Mouse (Mus musculus) T-helper 1 cell (primary cell): ENCODE results near the gene Jmjd1c.

Experiments
- in situ Hi-C: fragments of 300-600 bp; cut with MboI, MseI; formaldehyde crosslinking; loops from one replicate; pipeline ENCODE4 v1.15.1; 2025; ENCODE audit warnings: high pct_unique_total_duplicates

The Jmjd1c gene

GRCm38 (mm10) chr10:67187001-67187453 is 91.1 kb downstream of the Jmjd1c start:
- in situ Hi-C loops = no loop called here

DNA sequence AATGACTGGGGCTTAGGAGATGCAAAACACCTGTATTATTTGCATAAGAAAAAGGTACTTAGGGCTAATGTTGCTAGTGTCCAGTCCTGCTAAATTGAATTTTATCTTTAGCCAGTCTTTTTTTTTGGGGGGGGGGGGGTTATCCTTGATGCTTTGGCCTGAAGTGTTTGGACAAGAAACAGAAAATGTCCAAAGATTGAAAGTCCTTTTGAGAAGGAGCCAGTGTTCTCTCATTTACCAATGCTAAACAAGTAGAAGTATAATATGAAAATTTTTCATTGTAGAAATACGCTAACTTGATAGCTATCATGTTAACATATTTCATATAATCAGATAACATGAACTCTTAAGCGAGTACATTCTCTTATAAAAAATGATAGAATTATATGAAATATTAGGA is 92.0 kb downstream of the Jmjd1c start:
- in situ Hi-C loops = no loop called here

DNA sequence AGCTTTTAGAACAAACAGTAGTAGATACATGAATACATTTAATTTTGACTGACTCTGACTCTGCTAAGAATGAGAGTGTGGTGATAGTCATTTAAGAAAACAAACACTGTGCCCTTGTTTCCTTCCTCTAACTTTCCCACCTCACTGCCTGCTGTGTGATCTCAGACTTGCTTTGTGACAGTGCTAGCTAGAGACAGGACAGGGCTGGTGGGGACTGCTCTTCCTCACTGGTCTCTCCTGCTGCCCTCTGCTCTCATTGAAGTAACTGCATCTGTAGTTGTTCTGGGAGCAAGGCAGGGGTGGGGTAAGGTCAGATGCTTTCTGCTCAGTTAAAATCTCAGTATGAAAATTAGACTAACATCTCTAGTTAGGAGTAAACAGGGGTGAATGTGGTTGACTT is 93.1 kb downstream of the Jmjd1c start:
- in situ Hi-C loops = no loop called here

DNA sequence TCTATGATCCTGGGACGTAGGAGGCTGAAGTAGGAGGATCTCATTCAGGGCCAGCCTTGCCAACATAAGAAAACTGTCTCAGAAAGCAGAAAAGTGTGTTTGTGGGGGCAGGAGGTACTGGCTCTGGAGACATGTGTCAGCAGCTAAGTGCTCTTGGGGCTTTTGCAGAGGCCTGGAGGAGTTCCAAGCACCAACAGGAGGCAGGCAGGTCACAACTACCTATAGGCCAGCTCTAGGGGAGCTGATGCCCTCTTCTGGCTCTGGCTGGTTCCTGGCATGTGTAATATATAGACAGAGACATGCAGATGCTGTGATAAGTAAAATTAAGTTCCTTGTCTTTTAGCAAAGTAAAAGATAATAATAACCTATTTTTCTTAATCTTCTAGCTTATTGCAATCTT is 94.3 kb downstream of the Jmjd1c start:
- in situ Hi-C loops = loop anchor here (10.0 kb wide), 1 partner anchor 265 kb away; no protein-coding TSS in a partner anchor

DNA sequence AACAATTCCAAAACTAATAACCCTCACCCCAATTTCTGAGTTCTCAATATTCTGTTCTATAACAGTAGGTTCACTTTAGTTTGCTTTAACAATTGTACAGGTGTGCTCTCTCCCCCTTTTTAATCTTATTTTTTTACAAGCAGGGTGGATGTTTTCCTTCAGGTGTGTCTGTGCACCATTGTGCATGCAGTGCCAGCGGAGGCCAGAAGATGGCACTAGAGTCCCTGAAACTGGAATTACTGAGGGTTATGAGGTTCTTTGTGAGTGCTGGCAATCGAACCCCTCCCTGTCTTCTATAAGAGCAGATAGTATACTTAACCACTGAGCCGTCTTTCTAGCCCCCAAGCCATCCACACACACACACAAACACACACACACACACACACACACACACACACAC is 96.4 kb downstream of the Jmjd1c start:
- in situ Hi-C loops = loop anchor here (10.0 kb wide), 1 partner anchor 268 kb away; no protein-coding TSS in a partner anchor

- in situ Hi-C loops = loop anchor here (10.0 kb wide), 1 partner anchor 268 kb away; no protein-coding TSS in a partner anchor
Measured at GRCm38 (mm10) chr10:67193003-67193652, 97.2 kb downstream of the Jmjd1c start.

DNA sequence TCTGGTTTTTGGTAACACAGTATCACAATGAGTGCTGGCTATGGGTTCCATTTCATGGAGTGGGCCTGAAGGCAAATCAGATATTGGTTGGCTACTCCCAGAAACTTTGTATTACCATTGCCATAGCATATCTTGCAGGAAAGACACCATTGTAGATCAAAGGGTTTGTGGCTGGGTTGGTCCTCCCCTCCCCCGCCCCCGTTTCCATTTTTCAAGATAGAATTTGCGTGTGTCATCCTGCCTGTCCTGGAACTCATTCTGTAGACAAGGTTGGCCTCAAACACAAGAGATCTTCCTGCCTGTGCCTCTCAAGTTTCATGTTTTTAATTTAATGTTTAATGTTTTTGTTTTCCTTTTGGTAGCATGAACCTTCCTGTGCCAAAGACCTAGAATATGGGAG is 98.1 kb downstream of the Jmjd1c start:
- in situ Hi-C loops = loop anchor here (10.0 kb wide), 1 partner anchor 269 kb away; no protein-coding TSS in a partner anchor

- in situ Hi-C loops = loop anchor here (5.0 to 10.0 kb wide), 2 partner anchors 73 to 271 kb away; no protein-coding TSS in a partner anchor
Measured at GRCm38 (mm10) chr10:67195671-67196070, 99.7 kb downstream of the Jmjd1c start.

- in situ Hi-C loops = loop anchor here (5.0 to 10.0 kb wide), 2 partner anchors 75 to 272 kb away; no protein-coding TSS in a partner anchor
Measured at GRCm38 (mm10) chr10:67197186-67197585, 101.3 kb downstream of the Jmjd1c start.

DNA sequence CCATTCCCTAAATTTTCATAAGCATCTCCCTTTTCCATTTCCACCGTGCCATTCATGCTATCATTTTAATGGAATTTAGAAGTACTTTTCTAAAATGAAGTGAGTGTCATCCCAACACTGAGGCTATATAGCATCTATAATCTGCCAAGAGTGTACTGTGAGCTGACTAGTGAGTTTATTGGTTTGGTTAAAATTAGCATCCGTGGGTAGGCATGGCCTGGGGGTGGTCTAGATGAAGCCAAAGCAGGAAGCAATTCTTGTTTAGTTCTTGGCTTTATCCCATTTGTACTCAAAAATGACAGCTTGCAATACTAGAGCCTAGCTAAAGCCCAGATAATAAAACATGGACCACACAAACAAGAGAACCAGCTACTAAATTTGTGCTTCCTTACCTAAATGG is 101.9 kb downstream of the Jmjd1c start:
- in situ Hi-C loops = loop anchor here (5.0 to 10.0 kb wide), 2 partner anchors 76 to 273 kb away; no protein-coding TSS in a partner anchor

GRCm38 (mm10) chr10:67201769-67202168 is 105.8 kb downstream of the Jmjd1c start:
- in situ Hi-C loops = no loop called here

DNA sequence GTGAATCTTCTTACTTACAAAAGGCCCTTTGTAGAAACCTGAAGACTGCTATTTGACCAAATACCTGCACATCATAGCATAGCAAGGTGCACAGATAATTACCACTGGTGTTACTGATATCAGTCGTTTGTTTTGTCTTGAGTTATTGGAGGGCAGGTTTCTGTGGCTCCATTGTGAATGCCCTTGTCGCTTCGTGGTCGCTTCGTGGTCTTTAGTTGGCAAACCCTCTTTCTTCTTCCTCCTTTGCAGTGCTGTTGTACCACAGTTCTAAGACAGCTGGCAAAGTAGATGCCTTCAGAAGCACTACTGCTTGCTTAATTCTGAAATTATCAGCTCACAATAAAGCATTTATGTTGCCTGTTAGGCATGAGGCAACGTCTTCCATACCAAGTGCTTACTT is 106.5 kb downstream of the Jmjd1c start:
- in situ Hi-C loops = no loop called here

DNA sequence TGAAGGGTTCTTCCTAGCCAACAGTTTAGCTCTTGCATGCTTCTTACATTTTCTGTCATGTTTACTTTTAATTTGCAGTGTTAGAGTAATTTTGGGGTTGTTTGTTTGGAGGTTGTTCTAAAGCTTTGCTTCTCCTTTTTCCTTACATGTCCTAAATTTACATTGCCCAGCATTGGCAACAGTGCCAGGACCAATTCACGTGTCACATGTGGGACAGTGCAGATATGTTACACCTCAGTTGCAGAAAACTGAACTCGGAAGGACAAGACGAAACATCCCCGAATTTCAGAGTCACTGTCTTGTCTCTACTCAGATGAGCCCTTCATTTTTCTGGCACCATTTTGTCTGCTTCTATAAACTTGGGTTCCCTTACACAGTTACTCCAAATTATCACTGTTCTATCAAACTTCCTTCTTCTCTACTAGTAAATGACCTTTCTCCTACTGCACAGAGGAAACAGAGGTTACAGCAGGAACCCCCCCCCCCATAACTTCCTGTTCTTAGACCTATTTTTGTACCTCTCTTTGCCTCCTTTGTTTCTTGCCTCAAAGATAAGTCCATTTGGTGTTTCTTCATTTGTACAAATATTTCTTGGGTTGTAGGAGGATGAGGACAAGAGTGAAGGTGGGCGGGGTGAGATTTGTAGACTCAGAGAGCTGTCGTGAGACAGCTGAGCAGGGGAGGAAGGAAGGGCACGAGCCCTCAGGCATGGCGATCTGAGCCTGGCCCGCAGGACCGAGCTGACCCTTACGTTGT is 108.9 kb downstream of the Jmjd1c start:
- in situ Hi-C loops = no loop called here

- in situ Hi-C loops = no loop called here
Measured at GRCm38 (mm10) chr10:67207931-67208330, 112.0 kb downstream of the Jmjd1c start.

DNA sequence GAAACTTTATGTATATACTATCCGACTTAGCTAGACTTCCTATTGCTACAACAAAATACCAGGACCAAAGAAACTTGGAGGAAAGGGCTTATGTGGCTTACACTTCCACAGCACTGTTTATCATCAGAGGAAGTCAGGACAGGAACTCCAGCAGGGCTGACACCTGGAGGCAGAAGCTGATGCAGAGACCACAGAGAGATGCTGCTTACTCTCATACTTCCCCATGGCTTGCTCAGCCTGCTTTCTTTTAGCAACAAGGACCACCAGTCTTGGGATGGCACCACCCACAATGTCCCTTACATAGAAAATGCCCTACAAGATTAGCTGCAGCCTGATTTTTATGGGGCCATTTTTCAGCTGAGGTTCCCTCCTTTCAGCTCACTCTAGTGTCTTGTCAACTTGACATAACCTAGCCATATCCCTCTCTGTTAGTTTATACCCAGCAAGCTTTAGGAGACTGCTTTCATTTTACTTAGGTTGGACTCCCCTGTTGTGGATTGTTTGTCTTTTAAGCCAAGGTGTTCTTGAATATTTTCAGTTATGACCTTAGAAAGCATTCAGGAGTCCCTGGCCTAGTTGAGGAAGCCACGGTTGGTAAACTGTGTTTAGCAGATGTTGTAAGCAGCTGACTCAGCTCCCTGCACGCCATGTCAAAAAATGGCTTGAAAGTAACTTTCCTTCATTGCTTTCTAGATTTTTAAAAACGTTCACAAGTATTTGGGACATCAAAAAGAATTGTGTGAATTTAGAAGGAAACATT is 114.2 kb downstream of the Jmjd1c start:
- in situ Hi-C loops = no loop called here

GRCm38 (mm10) chr10:67212031-67212430 is 116.1 kb downstream of the Jmjd1c start:
- in situ Hi-C loops = no loop called here

GRCm38 (mm10) chr10:67213720-67214119 is 117.8 kb downstream of the Jmjd1c start:
- in situ Hi-C loops = no loop called here

DNA sequence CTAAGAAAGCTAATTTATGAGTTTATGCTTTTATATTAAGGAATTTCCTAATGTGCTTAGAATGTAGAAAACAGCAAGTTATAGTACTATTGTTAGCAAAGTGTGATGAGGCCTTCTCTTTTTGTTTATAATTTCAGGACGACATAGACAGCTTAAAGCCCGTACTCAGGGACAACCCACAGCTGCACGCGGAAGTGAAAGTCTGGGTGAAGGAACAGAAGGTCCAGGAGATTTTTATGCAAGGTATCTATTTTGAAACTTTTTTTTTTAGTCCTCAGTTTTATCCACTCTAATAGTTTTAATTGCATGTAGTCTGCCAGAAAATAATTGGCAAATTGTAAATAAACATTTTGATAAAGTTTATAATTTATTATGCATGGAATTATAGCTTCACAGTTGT is 119.2 kb downstream of the Jmjd1c start:
- in situ Hi-C loops = no loop called here

DNA sequence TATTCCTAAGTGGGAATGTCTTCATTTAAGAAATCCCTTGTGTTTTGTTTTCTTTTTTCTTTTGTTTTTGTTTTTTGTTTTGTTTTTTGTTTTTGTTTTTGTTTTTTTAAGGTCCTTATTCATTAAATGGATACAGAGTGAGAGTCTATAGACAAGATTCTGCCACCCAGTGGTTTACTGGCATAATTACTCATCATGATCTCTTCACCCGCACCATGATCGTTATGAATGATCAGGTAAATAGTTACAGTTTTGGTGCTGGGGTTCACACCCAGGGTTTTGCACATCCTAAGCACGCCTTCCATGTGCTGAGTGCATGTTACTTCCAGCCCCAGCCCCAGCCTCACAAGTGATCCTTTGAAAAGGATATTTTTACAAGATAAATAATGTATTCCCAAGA is 120.9 kb downstream of the Jmjd1c start:
- in situ Hi-C loops = no loop called here

DNA sequence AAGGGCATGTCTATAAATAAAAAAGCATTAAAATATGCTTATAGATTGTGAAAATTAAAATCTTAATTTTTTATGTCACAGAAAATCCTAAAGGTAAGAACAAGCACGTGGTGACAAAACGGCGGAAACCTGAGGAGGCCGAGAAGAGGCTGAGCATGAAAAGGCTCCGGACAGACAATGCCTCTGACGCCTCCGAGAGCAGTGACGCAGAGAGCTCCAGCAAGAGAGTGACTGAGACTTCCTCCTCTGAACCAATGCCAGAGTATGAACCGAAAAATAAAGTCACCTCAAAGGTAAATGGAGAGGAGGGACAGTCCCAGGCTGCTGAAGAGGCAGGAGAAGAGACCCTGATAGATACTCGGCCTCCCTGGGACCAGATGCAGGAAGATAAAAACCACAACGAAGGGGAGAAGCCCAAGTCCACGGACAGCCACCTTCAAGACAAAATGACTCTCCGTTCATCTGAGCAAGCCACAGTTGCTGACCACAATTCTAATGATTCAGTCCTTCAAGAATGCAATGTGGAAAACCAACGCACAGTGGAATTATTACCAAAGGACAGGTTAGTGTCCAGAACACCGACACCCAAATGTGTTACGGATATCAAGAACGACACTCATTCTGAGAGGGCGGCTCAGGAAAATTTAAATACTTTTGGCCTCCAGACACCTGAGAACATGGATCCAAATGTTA is 123.1 kb downstream of the Jmjd1c start:
- in situ Hi-C loops = no loop called here

DNA sequence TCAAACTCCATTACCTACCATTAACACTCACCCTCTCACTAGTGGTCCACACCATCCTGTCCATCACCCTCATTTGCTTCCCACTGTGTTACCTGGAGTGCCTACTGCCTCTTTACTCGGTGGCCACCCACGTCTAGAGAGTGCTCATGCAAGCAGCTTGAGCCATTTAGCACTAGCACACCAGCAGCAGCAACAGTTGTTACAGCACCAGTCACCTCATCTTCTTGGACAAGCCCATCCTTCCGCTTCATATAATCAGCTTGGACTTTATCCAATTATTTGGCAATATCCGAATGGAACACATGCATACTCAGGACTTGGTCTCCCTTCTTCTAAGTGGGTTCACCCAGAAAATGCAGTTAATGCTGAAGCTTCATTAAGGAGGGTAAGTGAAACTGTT is 124.3 kb downstream of the Jmjd1c start:
- in situ Hi-C loops = no loop called here
